Mouse (Mus musculus): ENCODE results near the gene Mpzl2. TPM values are rescaled to one million over a fixed set of nuclear protein-coding genes. Genes with fewer than 3 reads are reported as not detected.
"Not testable (repeated sequence)": the region's sequence is repeated elsewhere in the genome, so short reads cannot be mapped to it uniquely, and the experiment has no call there.

Mpzl2 gene
- polyA plus RNA-seq, 1 experiment from 2014 or later: 0.98 TPM

- Histone ChIP-seq H3K36me3 (no peaks in the 10 kb centered on the region), H3K27me3 (peaks cover 27% of the 10 kb centered on the region), H3K4me2 (replicated peaks) (no peak overlapping the region), H3K4me3 (no peak overlapping the region), H3K9me3 (no peaks in the 10 kb centered on the region), H3K27ac (replicated peaks) (no peak overlapping the region), H3K9ac (replicated peaks) (no peak overlapping the region), H3K4me1 (no peaks in the 10 kb centered on the region)
- 80% methylated on average over 3 of the region's 3 CpGs for WGBS
- no peak for ATAC-seq (ENCODE audit: low FRiP score, low read depth)
Observed at GRCm38 (mm10) chr9:45034526-45034925, 5.1 kb upstream of the Mpzl2 start.

GRCm38 (mm10) chr9:45037803-45038202, 1.8 kb upstream of the Mpzl2 start:
- not testable (repeated sequence) for H3K9me3 ChIP-seq; ATAC-seq (ENCODE audit: low FRiP score, low read depth); H3K27ac ChIP-seq (replicated peaks); H3K4me2 ChIP-seq (replicated peaks); H3K36me3 ChIP-seq; H3K4me3 ChIP-seq; H3K9ac ChIP-seq (replicated peaks)
- peaks cover 48% of the 10 kb centered on the region for H3K27me3 ChIP-seq
- peaks cover 14% of the 10 kb centered on the region; the same call in 1 of the 2 replicates for H3K4me1 ChIP-seq
- WGBS: 84% methylated on average over 1 of the region's 1 CpGs

- H3K9me3 ChIP-seq: no peaks in the 10 kb centered on the region
- H3K4me2 ChIP-seq (replicated peaks): no peak overlapping the region
- H3K4me3 ChIP-seq: no peak overlapping the region
- no peak overlapping the region for H3K27ac ChIP-seq (replicated peaks)
- no peak for ATAC-seq (ENCODE audit: low FRiP score, low read depth)
- WGBS: 16% methylated on average over 14 of the region's 14 CpGs
- peaks cover 73% of the 10 kb centered on the region for H3K27me3 ChIP-seq
- H3K9ac ChIP-seq (replicated peaks): no peak overlapping the region
- peaks cover 14% of the 10 kb centered on the region; the same call in 1 of the 2 replicates for H3K4me1 ChIP-seq
- no peaks in the 10 kb centered on the region for H3K36me3 ChIP-seq
Observed at GRCm38 (mm10) chr9:45040066-45040845, 657 bp downstream of the Mpzl2 start.

DNA sequence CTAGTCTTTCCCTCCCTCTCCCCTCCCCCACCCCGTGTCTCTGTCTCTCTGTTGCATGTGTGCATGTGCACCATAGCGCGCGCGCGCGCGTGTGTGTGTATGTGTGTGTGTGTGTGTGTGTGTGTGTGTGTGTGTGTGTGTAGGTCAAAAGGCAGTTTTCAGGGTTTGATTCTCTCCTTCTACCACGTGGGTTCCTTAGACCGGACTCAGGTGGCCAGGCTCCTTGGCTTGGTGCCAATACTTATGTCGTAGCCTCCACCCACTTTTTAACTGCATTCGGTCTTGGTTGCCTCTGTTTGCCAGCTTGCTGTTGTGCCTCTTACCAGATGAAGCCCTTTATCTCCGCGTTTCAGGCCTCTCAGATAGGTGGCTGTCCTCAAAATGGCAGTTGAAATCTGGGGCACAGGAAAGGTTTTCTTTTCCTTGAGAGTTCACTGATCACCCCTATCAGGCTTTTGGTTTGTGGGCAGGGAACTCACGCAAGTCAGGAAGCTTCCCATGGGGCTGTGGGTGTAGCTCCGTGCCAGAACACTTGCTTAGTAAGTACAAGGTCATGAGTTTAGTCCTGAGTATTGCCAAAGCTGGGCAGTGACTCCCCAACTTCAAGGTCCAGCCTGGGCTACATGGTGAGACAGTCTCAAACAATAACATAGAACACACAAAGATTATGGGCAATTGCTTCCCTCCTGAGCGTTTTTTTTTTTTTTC, 1.7 kb downstream of the Mpzl2 start:
- Histone ChIP-seq H3K36me3 (no peaks in the 10 kb centered on the region), H3K27me3 (peaks cover 73% of the 10 kb centered on the region), H3K4me1 (peaks cover 14% of the 10 kb centered on the region; the same call in 1 of the 2 replicates), H3K9ac (replicated peaks) (no peak overlapping the region), H3K9me3 (no peaks in the 10 kb centered on the region), H3K27ac (replicated peaks) (no peak overlapping the region), H3K4me2 (replicated peaks) (no peak overlapping the region), H3K4me3 (no peak overlapping the region)
- ATAC-seq (ENCODE audit: low FRiP score, low read depth): no peak
- WGBS: 31% methylated on average over 17 of the region's 17 CpGs

DNA sequence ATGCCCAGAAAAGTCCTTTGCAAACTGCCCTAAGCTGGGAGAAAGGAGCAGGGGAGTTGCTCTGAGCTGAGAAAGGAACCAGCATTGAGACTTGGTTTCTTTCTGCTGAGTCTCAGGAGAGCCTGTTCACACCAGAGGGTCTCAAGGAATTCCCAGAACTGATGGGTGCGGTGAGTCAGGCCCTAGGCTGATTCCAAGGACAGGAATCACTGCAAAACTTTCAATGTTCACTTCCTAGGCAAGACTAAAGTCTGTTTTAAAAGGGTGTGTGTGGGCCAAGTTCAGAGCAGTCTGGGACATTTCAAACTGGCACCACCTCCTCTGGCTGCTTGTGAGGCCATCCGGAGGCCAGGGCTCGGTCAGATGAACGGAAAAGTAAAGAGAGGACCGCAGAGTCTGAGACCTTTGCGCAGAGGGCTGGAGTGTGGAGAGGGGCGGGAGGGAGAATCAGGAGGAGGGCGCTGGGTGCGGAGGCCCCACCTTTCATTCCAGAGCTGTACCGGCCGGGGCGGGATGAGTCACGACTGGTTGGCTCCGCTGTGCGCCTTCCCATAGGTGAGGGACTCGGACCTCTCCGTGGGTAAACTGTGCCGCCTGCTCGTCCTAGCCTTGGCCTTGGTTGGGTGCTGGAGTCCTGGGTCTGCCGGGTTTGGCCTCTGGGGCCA, 2.6 kb downstream of the Mpzl2 start:
- H3K27ac ChIP-seq (replicated peaks): no peak overlapping the region
- H3K9me3 ChIP-seq: no peaks in the 10 kb centered on the region
- no peak overlapping the region for H3K9ac ChIP-seq (replicated peaks)
- ATAC-seq (ENCODE audit: low FRiP score, low read depth): no peak
- H3K4me2 ChIP-seq (replicated peaks): peak overlapping the region; percentile 22
- peaks cover 14% of the 10 kb centered on the region; the same call in 1 of the 2 replicates for H3K4me1 ChIP-seq
- H3K36me3 ChIP-seq: no peaks in the 10 kb centered on the region
- no peak overlapping the region for H3K4me3 ChIP-seq
- 2% methylated on average over 20 of the region's 20 CpGs for WGBS
- peaks cover 79% of the 10 kb centered on the region for H3K27me3 ChIP-seq

- Histone ChIP-seq H3K36me3 (no peaks in the 10 kb centered on the region), H3K4me2 (replicated peaks) (peak overlapping the region; percentile 22), H3K4me1 (peaks cover 14% of the 10 kb centered on the region; the same call in 1 of the 2 replicates), H3K9ac (replicated peaks) (no peak overlapping the region), H3K4me3 (0 out of 2 replicates have a peak overlapping the region, but pooled peaks have one; percentile 4), H3K27me3 (peaks cover 76% of the 10 kb centered on the region), H3K27ac (replicated peaks) (no peak overlapping the region), H3K9me3 (no peaks in the 10 kb centered on the region)
- under 1% methylated on average over 10 of the region's 10 CpGs for WGBS
- ATAC-seq (ENCODE audit: low FRiP score, low read depth): no peak
Observed at GRCm38 (mm10) chr9:45042947-45043346, 3.3 kb downstream of the Mpzl2 start.

DNA sequence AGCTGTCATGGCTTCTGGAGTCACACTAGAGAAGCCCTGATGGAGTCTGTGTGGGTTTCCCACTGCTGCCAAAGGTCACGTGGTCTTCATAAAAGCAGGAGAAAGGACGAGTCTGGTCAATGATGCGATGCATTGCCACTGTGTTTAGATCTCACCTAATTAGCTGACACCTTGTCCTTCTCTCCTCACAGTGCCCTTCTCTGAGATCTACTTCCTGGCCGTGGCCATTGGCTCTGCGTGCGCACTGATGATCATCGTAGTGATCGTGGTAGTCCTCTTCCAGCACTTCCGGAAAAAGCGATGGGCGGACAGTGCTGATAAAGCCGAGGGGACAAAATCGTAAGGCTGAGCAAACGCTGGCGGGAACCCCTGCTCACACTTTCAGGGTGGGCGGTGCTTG, 7.4 kb downstream of the Mpzl2 start:
- Histone ChIP-seq H3K27me3 (peaks cover 48% of the 10 kb centered on the region), H3K4me1 (peaks cover 5% of the 10 kb centered on the region; the same call in 1 of the 2 replicates), H3K4me2 (replicated peaks) (no peak overlapping the region), H3K9ac (replicated peaks) (no peak overlapping the region), H3K36me3 (no peaks in the 10 kb centered on the region), H3K27ac (replicated peaks) (no peak overlapping the region), H3K9me3 (no peaks in the 10 kb centered on the region), H3K4me3 (no peak overlapping the region)
- 92% methylated on average over 16 of the region's 16 CpGs for WGBS
- ATAC-seq (ENCODE audit: low FRiP score, low read depth): no peak

DNA sequence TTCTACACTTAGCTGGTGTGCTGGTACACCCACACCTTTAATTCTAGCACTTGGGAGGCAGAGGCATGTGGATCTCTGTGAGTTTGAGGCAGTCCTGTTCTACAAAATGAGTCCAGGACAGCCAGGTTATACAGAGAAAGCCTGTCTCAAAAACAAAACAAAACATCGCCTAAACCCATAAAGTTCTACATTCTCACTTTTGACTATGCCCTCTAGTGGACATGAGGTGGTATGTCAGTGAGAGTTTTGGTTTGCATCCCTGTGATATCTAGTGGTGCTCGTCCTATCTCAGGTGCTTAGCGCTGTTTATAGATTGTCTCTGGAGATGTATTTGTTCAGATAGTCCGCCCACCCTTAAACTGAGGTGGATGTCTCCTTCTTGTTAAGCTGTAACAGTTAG, 8.9 kb downstream of the Mpzl2 start:
- H3K9me3 ChIP-seq: no peaks in the 10 kb centered on the region
- no peaks in the 10 kb centered on the region for H3K36me3 ChIP-seq
- no peak overlapping the region for H3K9ac ChIP-seq (replicated peaks)
- H3K27ac ChIP-seq (replicated peaks): no peak overlapping the region
- H3K27me3 ChIP-seq: peaks cover 40% of the 10 kb centered on the region
- no peaks in the 10 kb centered on the region for H3K4me1 ChIP-seq
- no peak overlapping the region for H3K4me3 ChIP-seq
- no peak overlapping the region for H3K4me2 ChIP-seq (replicated peaks)
- 31% methylated on average over 4 of the region's 4 CpGs for WGBS
- no peak for ATAC-seq (ENCODE audit: low FRiP score, low read depth)

- 75% methylated on average over 1 of the region's 1 CpGs for WGBS
Observed at GRCm38 (mm10) chr9:45049731-45050130, 10.1 kb downstream of the Mpzl2 start.

DNA sequence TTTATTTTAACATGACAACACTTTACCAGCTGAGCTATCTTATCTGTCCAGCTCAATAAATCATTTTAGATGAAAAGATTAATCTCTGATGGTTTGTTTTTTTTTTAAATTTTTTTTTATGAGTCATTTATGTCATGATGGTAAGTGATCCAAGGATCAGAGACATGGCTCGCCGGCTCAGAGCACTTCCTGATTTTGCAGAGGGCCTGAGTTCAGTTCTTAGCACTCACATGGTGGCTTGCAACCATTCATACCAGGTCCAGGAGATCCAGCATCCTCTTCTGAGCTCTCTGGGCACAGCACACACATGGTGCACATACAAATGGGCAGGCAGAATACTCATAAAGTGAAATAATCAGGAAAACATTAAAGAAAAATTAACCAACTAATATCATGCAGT, 10.7 kb downstream of the Mpzl2 start:
- Histone ChIP-seq H3K4me1 (no peaks in the 10 kb centered on the region), H3K9me3 (no peaks in the 10 kb centered on the region), H3K27me3 (peaks cover 23% of the 10 kb centered on the region), H3K4me2 (replicated peaks) (no peak overlapping the region), H3K36me3 (no peaks in the 10 kb centered on the region), H3K9ac (replicated peaks) (no peak overlapping the region), H3K27ac (replicated peaks) (no peak overlapping the region), H3K4me3 (no peak overlapping the region)
- no peak for ATAC-seq (ENCODE audit: low FRiP score, low read depth)
- WGBS: 91% methylated on average over 2 of the region's 2 CpGs

More at GRCm38 (mm10) chr9:45049731-45050130, 10.1 kb downstream of the Mpzl2 start:
- H3K27ac ChIP-seq (replicated peaks): no peak overlapping the region
- no peak overlapping the region for H3K4me3 ChIP-seq
- no peak overlapping the region for H3K9ac ChIP-seq (replicated peaks)
- peaks cover 28% of the 10 kb centered on the region for H3K27me3 ChIP-seq
- H3K4me1 ChIP-seq: no peaks in the 10 kb centered on the region
- no peaks in the 10 kb centered on the region for H3K36me3 ChIP-seq
- ATAC-seq (ENCODE audit: low FRiP score, low read depth): no peak
- no peak overlapping the region for H3K4me2 ChIP-seq (replicated peaks)
- no peaks in the 10 kb centered on the region for H3K9me3 ChIP-seq

DNA sequence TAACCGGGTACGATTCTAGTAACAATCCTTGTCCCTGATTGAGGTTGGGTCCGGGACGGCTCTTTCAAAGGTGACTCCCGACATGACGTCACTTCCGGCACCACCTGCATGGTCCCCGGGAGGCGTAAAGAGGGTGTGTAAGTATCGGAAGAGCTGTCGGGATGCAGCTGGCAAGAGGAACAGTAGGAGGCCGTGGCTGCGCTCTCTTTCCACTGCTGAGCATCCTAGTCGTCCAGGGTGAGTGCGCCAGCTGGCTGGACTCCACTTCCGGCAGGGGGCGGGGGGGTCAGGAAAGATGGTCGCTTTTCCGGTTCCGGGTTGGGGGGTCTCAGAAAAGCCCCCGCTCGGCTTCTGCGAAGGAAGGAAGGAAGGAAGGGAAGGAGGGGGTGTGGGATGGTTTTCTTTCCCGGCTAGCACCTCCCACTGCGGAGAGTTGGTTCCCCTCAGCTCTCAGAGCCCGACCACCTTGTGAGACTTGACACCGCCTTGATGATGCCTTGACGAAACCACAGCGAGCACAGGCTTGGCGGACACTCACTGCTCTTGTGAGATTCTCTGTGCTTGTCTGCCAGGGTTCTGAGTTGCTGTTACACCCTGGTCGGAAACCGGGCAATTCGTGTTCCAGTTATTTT, 15.6 kb downstream of the Mpzl2 start, which contains the start of gene Mpzl3:
TSS of gene Mpzl3 (plus strand) at position 105 of the 632 bp plus-strand sequence.
- H3K27me3 ChIP-seq: peaks cover 34% of the 10 kb centered on the region
- H3K9ac ChIP-seq (replicated peaks): peak within 1 kb of the TSS; percentile 58

More for the DNA sequence above, 15.6 kb downstream of the Mpzl2 start, which contains the start of gene Mpzl3:
- H3K9me3 ChIP-seq: no peaks in the 10 kb centered on the region
- under 1% methylated on average over 33 of the region's 33 CpGs for WGBS
- peak within 1 kb of the TSS; percentile 99 for H3K27ac ChIP-seq (replicated peaks)
- peak within 1 kb of the TSS; percentile 62 for H3K4me3 ChIP-seq
- H3K4me1 ChIP-seq: no peaks in the 10 kb centered on the region
- peak; percentile 96 for ATAC-seq (ENCODE audit: low FRiP score, low read depth)
- no peaks in the 10 kb centered on the region for H3K36me3 ChIP-seq
- H3K4me2 ChIP-seq (replicated peaks): peak within 1 kb of the TSS; percentile 67
